Mouse (Mus musculus): ENCODE data around the gene Isg15. TPM values are rescaled to one million over a fixed set of nuclear protein-coding genes. Genes with fewer than 3 reads are reported as not detected.

The Isg15 gene
- total and polyA plus RNA-seq, 3 experiments = 4.8 to 5.4 TPM; not detected in 1

DNA sequence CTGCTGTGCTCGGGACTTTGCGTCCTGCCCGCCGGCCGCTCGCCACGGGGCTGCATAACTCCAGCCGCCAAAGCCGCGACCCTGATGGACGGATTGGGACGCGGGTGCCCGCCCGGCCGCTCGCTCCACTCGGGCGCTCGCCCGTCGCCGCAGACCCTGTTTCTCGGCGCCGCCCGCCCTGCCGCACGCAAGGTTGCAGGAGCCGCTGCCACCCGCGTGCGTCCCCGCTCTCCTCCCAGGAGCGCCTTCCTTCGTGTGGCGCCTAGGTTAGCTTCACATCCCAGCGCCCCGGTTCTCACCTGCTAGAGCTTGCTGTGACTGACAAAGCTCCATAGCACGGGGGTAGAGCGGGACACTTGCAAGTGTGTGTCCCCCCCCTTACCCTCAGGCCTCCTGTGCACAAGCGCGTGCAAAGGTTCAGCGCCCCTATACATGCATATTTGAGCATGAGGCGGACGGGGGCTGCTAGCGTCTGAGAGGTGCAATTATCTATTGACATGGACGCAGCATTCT, 34.1 kb upstream of the Isg15 start, which contains the start of gene Plekhn1:
Gene Plekhn1 (minus strand): TSS at position 157 of the 513 bp plus-strand sequence.
- peaks cover 8 to 14% of the 10 kb centered on the region in 2 experiments for H3K36me3 ChIP-seq (ENCODE audit: control insufficient read depth in 1 of 2, insufficient read depth in 2 of 2, low read length in 2 of 2)
- peak; percentile 82 for DNase-seq (ENCODE audit: low read depth, low spot score)
- H3K4me1 ChIP-seq (ENCODE audit: control insufficient read depth in 1 of 2, insufficient read depth in 2 of 2, low read length in 2 of 2) = peaks cover 2 to 6% of the 10 kb centered on the region in 2 experiments; a peak in 2 of 4 replicates
- no peak; the same call in 1 of the 2 replicates for TF ChIP-seq CHD1 (IDR thresholded peaks at IDR 0.05; ENCODE audit: low read depth, low read length)
- TF ChIP-seq UBTF (IDR thresholded peaks at IDR 0.05; ENCODE audit: borderline replicate concordance, insufficient read depth, low read depth, low read length) = peak; percentile 48; the same call in 1 of the 2 replicates
- TF ChIP-seq RAD21 (IDR thresholded peaks at IDR 0.05; ENCODE audit: low read depth, low read length) = no peak
- TF ChIP-seq POLR2A (IDR thresholded peaks at IDR 0.05; ENCODE audit: control insufficient read depth in 1 of 2, insufficient read depth in 1 of 2, low read depth in 1 of 2, low read length in 2 of 2, poor library complexity in 1 of 2) = peak in 1 of 2 experiments; percentile 49; a peak in 2 of 4 replicates
- TF ChIP-seq NRF1 (IDR thresholded peaks at IDR 0.05; ENCODE audit: insufficient read depth, low read depth, low read length, poor library complexity, severe bottlenecking) = no peak
- TF ChIP-seq E2F4 (IDR thresholded peaks at IDR 0.05; ENCODE audit: borderline replicate concordance, low read depth, low read length) = no peak
- peak; percentile 27; the same call in 1 of the 2 replicates for TF ChIP-seq HCFC1 (IDR thresholded peaks at IDR 0.05; ENCODE audit: low read depth, low read length)
- TF ChIP-seq NELFE (IDR thresholded peaks at IDR 0.05; ENCODE audit: low read depth, low read length) = peak; percentile 50
- TF ChIP-seq USF1 (IDR thresholded peaks at IDR 0.05; ENCODE audit: low read depth, low read length) = no peak
- TF ChIP-seq MAX (IDR thresholded peaks at IDR 0.05; ENCODE audit: low read length) = peak; percentile 67
- TF ChIP-seq EP300 (IDR thresholded peaks at IDR 0.05; ENCODE audit: low read depth in 1 of 2, low read length in 2 of 2) = no peak
- no peak for TF ChIP-seq RCOR1 (IDR thresholded peaks at IDR 0.05; ENCODE audit: low read depth, low read length)
- 0 out of 2 replicates have a peak, but pooled peaks have one; percentile 35 for TF ChIP-seq MXI1 (IDR thresholded peaks at IDR 0.05; ENCODE audit: low read depth, low read length)
- peak; percentile 43; the same call in 1 of the 2 replicates for TF ChIP-seq SIN3A (IDR thresholded peaks at IDR 0.05; ENCODE audit: low read length)
- TF ChIP-seq MYC (IDR thresholded peaks at IDR 0.05; ENCODE audit: low read depth, low read length) = peak; percentile 81
- no peak for TF ChIP-seq SMC3 (IDR thresholded peaks at IDR 0.05; ENCODE audit: low read depth, low read length)
- no peak for TF ChIP-seq POLR2AphosphoS5 (IDR thresholded peaks at IDR 0.05; ENCODE audit: borderline replicate concordance, low read depth, low read length)
- TF ChIP-seq ZC3H11A (IDR thresholded peaks at IDR 0.05; ENCODE audit: low read depth, low read length) = 0 out of 2 replicates have a peak, but pooled peaks have one; percentile 3
- peak within 1 kb of the TSS; percentile 93 to 96 for H3K4me3 ChIP-seq (ENCODE audit: control insufficient read depth in 1 of 2, insufficient read depth in 1 of 2, low read depth in 2 of 2, low read length in 2 of 2)
- no peaks in the 10 kb centered on the region for H3K27me3 ChIP-seq (ENCODE audit: control insufficient read depth in 1 of 2, insufficient read depth in 2 of 2, low read length in 2 of 2)
- H3K9me3 ChIP-seq (replicated peaks; ENCODE audit: insufficient read depth, low read length) = no peaks in the 10 kb centered on the region
- H3K9ac ChIP-seq (ENCODE audit: control insufficient read depth, low read depth, low read length, poor library complexity, severe bottlenecking) = peak within 1 kb of the TSS; percentile 86
- H3K79me2 ChIP-seq (ENCODE audit: control insufficient read depth, insufficient read depth, low read length, poor library complexity) = peaks cover 42% of the 10 kb centered on the region
- peak within 1 kb of the TSS; percentile 85 for H3K27ac ChIP-seq (ENCODE audit: control insufficient read depth, low read depth, low read length)

DNA sequence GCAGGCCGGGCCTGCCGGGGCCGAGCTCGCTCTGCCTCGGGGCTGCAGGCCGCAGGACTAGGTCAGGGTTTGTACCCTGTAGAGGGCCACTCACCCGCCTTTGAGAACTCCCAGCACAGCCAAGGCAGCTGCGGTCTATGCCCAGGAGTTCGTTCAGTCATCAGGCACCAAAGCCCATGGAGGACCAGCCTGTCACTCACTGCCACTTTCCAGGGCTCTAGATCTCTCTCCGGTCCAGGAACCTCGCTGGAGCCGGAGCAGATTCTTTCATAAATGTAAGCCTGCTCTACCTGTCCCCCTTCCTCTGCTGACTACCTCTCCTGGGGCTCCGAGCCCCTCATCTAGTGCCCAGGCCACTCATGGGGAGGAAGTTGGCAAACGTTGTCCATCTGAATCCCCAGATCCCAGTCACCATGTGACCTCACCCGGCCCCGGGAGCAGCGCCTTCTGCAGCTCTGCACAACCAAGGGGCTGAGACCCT, 33.4 kb upstream of the Isg15 start:
- Histone ChIP-seq H3K79me2 (ENCODE audit: control insufficient read depth, insufficient read depth, low read length, poor library complexity) (peaks cover 37% of the 10 kb centered on the region), H3K9me3 (replicated peaks; ENCODE audit: insufficient read depth, low read length) (no peaks in the 10 kb centered on the region), H3K36me3 (ENCODE audit: control insufficient read depth in 1 of 2, insufficient read depth in 2 of 2, low read length in 2 of 2) (peaks cover 7 to 8% of the 10 kb centered on the region in 2 experiments), H3K27me3 (ENCODE audit: control insufficient read depth in 1 of 2, insufficient read depth in 2 of 2, low read length in 2 of 2) (no peaks in the 10 kb centered on the region), H3K4me1 (ENCODE audit: control insufficient read depth in 1 of 2, insufficient read depth in 2 of 2, low read length in 2 of 2) (peaks cover 2 to 6% of the 10 kb centered on the region in 2 experiments; a peak in 2 of 4 replicates), H3K9ac (ENCODE audit: control insufficient read depth, low read depth, low read length, poor library complexity, severe bottlenecking) (peak overlapping the region; percentile 71), H3K27ac (ENCODE audit: control insufficient read depth, low read depth, low read length) (peak overlapping the region; percentile 13; the same call in 1 of the 2 replicates), H3K4me3 (ENCODE audit: control insufficient read depth in 1 of 2, insufficient read depth in 1 of 2, low read depth in 2 of 2, low read length in 2 of 2) (peak overlapping the region; percentile 59 to 93)
- TF ChIP-seq MAZ (IDR thresholded peaks at IDR 0.05; ENCODE audit: low read depth, low read length) (peak; percentile 8; the same call in 1 of the 2 replicates), USF1 (IDR thresholded peaks at IDR 0.05; ENCODE audit: low read depth, low read length) (peak; percentile 46; the same call in 1 of the 2 replicates), POLR2AphosphoS5 (IDR thresholded peaks at IDR 0.05; ENCODE audit: borderline replicate concordance, low read depth, low read length) (no peak), POLR2A (IDR thresholded peaks at IDR 0.05; ENCODE audit: control insufficient read depth in 1 of 2, insufficient read depth in 1 of 2, low read depth in 1 of 2, low read length in 2 of 2, poor library complexity in 1 of 2) (0 out of 4 replicates have a peak, but pooled peaks of 1 of the 2 experiments have one; percentile 6)
- peak; percentile 51 for DNase-seq (ENCODE audit: low read depth, low spot score)
